Mouse (Mus musculus): ENCODE measurements at regions not wholly inside any gene's neighbourhood (a gene's known extent, or its start where the extent isn't known, plus 50 kb on each side); places are given as distances from the start of the nearest gene placed in this dataset.

- TF ChIP-seq POLR2AphosphoS2 (IDR thresholded peaks at IDR 0.05; ENCODE audit: low read length) (no peak), GABPA (IDR thresholded peaks at IDR 0.05; ENCODE audit: low read depth, low read length) (no peak), CTCF (IDR thresholded peaks at IDR 0.05 in 2 of 3, conservative IDR thresholded peaks at IDR 0.05 in 1 of 3; ENCODE audit: control insufficient read depth in 1 of 3, insufficient read depth in 1 of 3, low read depth in 2 of 3, low read length in 3 of 3, poor library complexity in 1 of 3, severe bottlenecking in 1 of 3) (no peak), MYC (IDR thresholded peaks at IDR 0.05; ENCODE audit: low read depth, low read length) (no peak), ZKSCAN1 (IDR thresholded peaks at IDR 0.05; ENCODE audit: low read depth, low read length) (no peak), EP300 (IDR thresholded peaks at IDR 0.05; ENCODE audit: low read depth in 1 of 2, low read length in 2 of 2) (no peak), JUND (IDR thresholded peaks at IDR 0.05; ENCODE audit: low read depth, low read length) (no peak)
Observed at GRCm38 (mm10) chr6:54762499-54762898, 54.2 kb upstream of the Znrf2 start.
